Mouse (Mus musculus): ENCODE results near the gene Eno3.

DNA sequence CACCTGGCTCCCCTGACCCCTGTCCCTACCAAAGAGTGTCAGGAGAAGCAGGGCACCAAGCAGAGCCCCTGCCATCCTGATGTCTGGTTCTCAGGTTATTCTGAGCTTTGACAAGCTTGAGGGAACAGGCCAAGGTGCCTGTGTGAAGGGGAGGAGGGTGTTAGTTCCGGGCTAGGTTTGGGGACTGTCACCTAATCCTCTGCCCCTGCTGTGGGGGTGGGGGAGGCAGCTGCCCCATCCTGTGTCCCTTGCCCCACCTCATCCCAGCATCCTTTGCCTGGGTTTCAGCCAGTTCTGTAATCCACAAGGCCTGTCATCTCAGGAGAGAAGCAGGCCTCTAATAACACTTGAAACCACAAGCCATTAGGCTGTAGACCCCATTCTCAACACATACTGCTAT lies 37.9 kb upstream of the Eno3 start, which contains the start of gene Chrne:
- TF ChIP-seq POLR2A (IDR thresholded peaks at IDR 0.05; ENCODE audit: low read depth, low read length): no peak
- TF ChIP-seq CTCF (IDR thresholded peaks at IDR 0.05; ENCODE audit: extremely low read depth, insufficient read depth, insufficient read length, insufficient replicate concordance): no peak

Data from spleen, adult 2 months (tissue).